Mouse (Mus musculus): ENCODE data around the gene Kcnab1. TPM values are rescaled to one million over a fixed set of nuclear protein-coding genes. Genes with fewer than 3 reads are reported as not detected.
A peak's percentile ranks its signal among the peaks of the same experiment; 100 is the strongest.

The Kcnab1 gene
- polyA plus RNA-seq (2016; fragmentation: Nextera tagmentation; extraction: Ambion mirVana): 3.1 and 3.3 TPM in 2 replicates

DNA sequence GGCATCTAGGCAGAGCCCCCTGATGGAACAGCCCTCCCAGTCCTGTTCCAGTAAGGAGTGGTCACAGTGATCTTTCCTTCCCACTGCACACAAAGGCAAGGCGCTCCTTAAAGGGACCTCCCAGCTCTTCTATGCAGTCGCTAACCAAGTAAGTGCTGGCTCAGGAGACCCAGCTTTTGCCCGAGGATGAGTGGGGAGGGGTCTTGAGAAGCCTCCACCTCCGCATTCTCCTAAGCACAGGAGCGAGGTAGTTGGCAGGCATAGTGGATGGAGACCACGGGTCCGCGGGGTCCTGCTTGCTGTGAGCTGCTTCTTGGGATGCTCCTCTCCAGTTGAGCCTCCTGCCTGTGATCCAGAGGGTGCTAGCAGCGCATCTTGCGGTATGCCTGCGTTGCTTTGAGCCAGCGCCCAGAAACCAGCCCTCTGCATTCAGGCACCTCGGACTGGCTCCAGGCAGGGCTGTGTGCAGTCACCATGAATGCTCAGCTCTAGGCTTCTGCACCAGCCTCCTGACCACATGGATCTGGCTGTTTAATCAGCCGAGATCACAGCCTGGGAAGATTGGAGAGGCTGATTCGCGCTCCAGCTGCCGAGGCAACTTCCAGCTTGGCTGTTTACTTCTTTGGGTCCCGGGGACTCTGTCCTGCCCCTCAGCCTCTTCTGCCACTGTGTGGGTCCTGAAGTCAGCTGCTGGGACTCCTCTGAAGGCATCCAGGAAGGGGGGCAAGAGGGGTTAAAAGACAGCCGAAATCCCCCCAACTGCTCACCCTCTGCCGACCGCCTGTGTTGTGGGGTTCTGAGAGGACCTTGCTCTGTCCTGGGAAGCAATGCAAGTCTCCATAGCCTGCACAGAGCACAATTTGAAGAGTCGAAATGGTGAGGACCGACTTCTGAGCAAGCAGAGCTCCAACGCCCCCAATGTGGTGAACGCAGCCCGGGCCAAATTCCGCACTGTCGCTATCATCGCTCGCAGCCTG lies at the start of gene Kcnab1:
TSS of gene Kcnab1 (plus strand) at position 440 of the 977 bp plus-strand sequence.
- H3K9ac ChIP-seq: peak within 1 kb of the TSS; percentile 79
- H3K27ac ChIP-seq (ENCODE audit: poor library complexity, severe bottlenecking): no peak within 1 kb of the TSS
- H3K9me3 ChIP-seq (replicated peaks): peaks cover 6% of the 10 kb centered on the region; the same call in 1 of the 2 replicates
- H3K4me2 ChIP-seq: peak within 1 kb of the TSS; percentile 99
- H3K4me1 ChIP-seq (replicated peaks): peaks cover 26% of the 10 kb centered on the region
- WGBS: under 1% methylated on average over 30 of the region's 30 CpGs
- peak; percentile 59; the same call in 1 of the 2 replicates for ATAC-seq (ENCODE audit: insufficient number of reproducible peaks, low FRiP score)
- no peaks in the 10 kb centered on the region for H3K36me3 ChIP-seq
- H3K27me3 ChIP-seq (replicated peaks): peaks cover 17% of the 10 kb centered on the region
- peak within 1 kb of the TSS; percentile 59 for H3K4me3 ChIP-seq

- H3K4me3 ChIP-seq: no peak overlapping the region
- peaks cover 7% of the 10 kb centered on the region; the same call in 1 of the 2 replicates for H3K9me3 ChIP-seq (replicated peaks)
- H3K9ac ChIP-seq: no peak overlapping the region
- no peak overlapping the region for H3K27ac ChIP-seq (ENCODE audit: poor library complexity, severe bottlenecking)
- H3K4me2 ChIP-seq: no peak overlapping the region
- no peaks in the 10 kb centered on the region for H3K4me1 ChIP-seq (replicated peaks)
- no peak for ATAC-seq (ENCODE audit: insufficient number of reproducible peaks, low FRiP score)
- no peaks in the 10 kb centered on the region for H3K36me3 ChIP-seq
- 64% methylated on average over 2 of the region's 2 CpGs for WGBS
- no peaks in the 10 kb centered on the region for H3K27me3 ChIP-seq (replicated peaks)
Observed at GRCm38 (mm10) chr3:65088295-65088694, 20.9 kb upstream of the Kcnab1 start.

DNA sequence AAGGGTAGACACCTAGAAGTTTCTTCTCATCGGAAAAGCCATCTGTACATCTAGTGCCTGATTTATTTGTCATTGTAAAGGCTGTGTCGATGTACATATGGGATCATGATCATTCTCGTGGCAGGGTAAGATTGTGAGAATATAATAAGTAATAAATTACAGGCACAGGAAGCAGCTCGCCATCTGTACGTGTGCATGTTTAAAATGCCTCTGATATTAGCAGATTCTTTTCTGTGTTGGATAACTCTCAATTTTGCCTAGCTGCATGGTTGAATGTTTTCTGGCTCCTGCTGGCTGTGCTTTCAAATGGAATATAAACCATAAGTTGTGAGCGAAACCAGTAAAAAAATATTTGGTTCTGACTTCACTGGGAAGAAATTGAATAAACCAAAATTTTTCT lies 5.1 kb upstream of the Kcnab1 start:
- Histone ChIP-seq H3K9ac (no peak overlapping the region), H3K36me3 (no peaks in the 10 kb centered on the region), H3K4me3 (no peak overlapping the region), H3K4me1 (replicated peaks) (peaks cover 8% of the 10 kb centered on the region), H3K27me3 (replicated peaks) (peaks cover 8% of the 10 kb centered on the region), H3K9me3 (replicated peaks) (no peaks in the 10 kb centered on the region), H3K4me2 (no peak overlapping the region), H3K27ac (ENCODE audit: poor library complexity, severe bottlenecking) (no peak overlapping the region)
- WGBS: 72% methylated on average over 6 of the region's 6 CpGs
- no peak for ATAC-seq (ENCODE audit: insufficient number of reproducible peaks, low FRiP score)

DNA sequence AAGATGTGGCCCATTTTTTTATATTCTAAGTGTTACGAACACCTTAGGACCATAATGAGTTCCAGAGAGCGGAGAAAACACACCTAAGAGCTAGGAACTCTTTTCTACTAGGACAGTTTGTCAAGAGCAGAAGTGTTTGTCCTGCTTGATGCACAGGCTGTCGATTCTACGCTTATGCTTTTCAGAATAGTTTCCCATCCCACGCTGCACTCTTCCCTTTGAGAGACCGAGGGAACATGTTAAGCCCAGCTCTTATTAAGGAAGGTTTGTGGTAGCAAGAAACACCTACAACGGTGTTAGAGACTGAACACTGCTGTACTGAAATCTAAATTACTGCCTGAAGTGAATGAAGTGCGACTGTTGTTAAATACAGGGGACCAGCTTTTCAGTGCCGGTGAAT lies 1.0 kb downstream of the Kcnab1 start:
- 72% methylated on average over 9 of the region's 9 CpGs for WGBS
- Histone ChIP-seq H3K4me3 (peak overlapping the region; percentile 59), H3K36me3 (no peaks in the 10 kb centered on the region), H3K9me3 (replicated peaks) (peaks cover 6% of the 10 kb centered on the region; the same call in 1 of the 2 replicates), H3K27me3 (replicated peaks) (peaks cover 17% of the 10 kb centered on the region), H3K27ac (ENCODE audit: poor library complexity, severe bottlenecking) (no peak overlapping the region), H3K4me2 (peak overlapping the region; percentile 99), H3K4me1 (replicated peaks) (peaks cover 26% of the 10 kb centered on the region), H3K9ac (no peak overlapping the region)
- no peak for ATAC-seq (ENCODE audit: insufficient number of reproducible peaks, low FRiP score)

DNA sequence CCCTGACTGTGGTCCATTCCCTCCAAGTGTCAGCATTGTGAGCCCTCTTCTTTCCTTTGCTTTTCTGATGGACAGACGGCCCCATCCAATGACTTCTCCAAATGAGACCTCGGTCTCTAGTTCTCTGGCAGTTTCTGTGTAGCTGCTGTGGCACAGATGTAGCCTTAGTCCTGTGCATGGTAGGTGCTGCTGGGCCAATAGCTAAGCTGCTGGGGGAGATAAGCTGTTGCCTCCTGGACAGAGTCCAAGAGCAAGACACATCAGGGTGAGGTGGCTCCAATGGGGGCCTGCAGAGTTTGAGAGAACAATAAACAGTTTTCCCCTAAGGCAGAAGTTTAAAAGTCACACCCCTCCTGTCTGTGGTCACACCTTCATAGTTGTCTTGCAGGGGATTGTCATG lies 2.0 kb downstream of the Kcnab1 start:
- no peak overlapping the region for H3K9ac ChIP-seq
- H3K4me1 ChIP-seq (replicated peaks): peaks cover 26% of the 10 kb centered on the region
- 76% methylated on average over 2 of the region's 2 CpGs for WGBS
- ATAC-seq (ENCODE audit: insufficient number of reproducible peaks, low FRiP score): no peak
- no peak overlapping the region for H3K27ac ChIP-seq (ENCODE audit: poor library complexity, severe bottlenecking)
- H3K27me3 ChIP-seq (replicated peaks): peaks cover 17% of the 10 kb centered on the region
- no peak overlapping the region for H3K4me2 ChIP-seq
- H3K4me3 ChIP-seq: no peak overlapping the region
- H3K9me3 ChIP-seq (replicated peaks): peaks cover 6% of the 10 kb centered on the region; the same call in 1 of the 2 replicates
- no peaks in the 10 kb centered on the region for H3K36me3 ChIP-seq

DNA sequence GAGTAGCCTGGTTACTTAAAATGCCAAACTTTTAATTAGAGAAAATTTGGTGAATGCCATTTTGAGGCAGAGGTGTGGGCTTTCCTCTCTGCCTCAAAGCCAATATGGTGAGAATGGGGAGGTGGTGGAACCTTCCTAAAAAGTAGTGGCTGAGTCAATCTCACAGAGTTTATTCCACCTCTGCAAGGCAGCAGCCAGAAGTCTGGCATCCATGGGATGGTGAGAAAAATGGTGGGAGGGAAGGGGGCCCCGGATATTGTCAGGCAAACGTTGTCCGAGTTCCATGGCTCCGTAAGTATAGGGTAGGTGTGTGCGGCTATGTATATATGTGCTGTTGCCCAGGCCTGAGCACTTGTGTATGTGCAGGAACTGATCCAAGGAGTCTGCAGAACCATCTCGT lies 6.0 kb downstream of the Kcnab1 start:
- Histone ChIP-seq H3K4me2 (no peak overlapping the region), H3K9ac (no peak overlapping the region), H3K4me1 (replicated peaks) (peaks cover 8% of the 10 kb centered on the region), H3K36me3 (no peaks in the 10 kb centered on the region), H3K27ac (ENCODE audit: poor library complexity, severe bottlenecking) (no peak overlapping the region), H3K4me3 (no peak overlapping the region), H3K27me3 (replicated peaks) (0 out of 2 replicates have a peak, but pooled peaks cover 2% of the 10 kb centered on the region), H3K9me3 (replicated peaks) (peaks cover 6% of the 10 kb centered on the region; the same call in 1 of the 2 replicates)
- no peak for ATAC-seq (ENCODE audit: insufficient number of reproducible peaks, low FRiP score)
- WGBS: 86% methylated on average over 6 of the region's 6 CpGs

- Histone ChIP-seq H3K4me1 (replicated peaks) (no peaks in the 10 kb centered on the region), H3K27ac (ENCODE audit: poor library complexity, severe bottlenecking) (no peak overlapping the region), H3K27me3 (replicated peaks) (no peaks in the 10 kb centered on the region), H3K9me3 (replicated peaks) (peaks cover 6% of the 10 kb centered on the region; the same call in 1 of the 2 replicates), H3K9ac (no peak overlapping the region), H3K4me3 (no peak overlapping the region), H3K36me3 (no peaks in the 10 kb centered on the region), H3K4me2 (no peak overlapping the region)
- 78% methylated on average over 3 of the region's 3 CpGs for WGBS
- no peak for ATAC-seq (ENCODE audit: insufficient number of reproducible peaks, low FRiP score)
Observed at GRCm38 (mm10) chr3:65116958-65117357, 7.8 kb downstream of the Kcnab1 start.

DNA sequence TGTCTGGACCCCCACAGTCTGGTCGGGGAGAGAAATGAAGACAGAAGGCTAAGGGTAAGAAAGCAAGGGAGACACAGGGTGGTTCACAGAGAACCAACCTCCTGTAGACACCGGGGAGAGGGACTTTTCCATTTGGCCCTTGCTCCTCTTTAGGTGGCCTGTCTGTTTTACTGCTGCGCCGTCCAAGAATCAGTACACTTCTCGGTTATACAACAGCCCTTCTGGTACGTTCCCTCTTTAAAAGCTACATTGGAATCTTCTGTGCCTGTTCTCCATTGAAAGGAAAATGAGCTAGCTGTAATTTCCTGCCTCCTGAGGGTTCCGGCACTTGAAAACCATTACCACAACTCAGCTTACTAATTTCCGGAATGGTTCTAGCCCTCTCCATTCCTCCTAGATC lies 8.2 kb downstream of the Kcnab1 start:
- Histone ChIP-seq H3K36me3 (no peaks in the 10 kb centered on the region), H3K9me3 (replicated peaks) (peaks cover 5% of the 10 kb centered on the region; the same call in 1 of the 2 replicates), H3K27ac (ENCODE audit: poor library complexity, severe bottlenecking) (no peak overlapping the region), H3K4me1 (replicated peaks) (no peaks in the 10 kb centered on the region), H3K9ac (no peak overlapping the region), H3K27me3 (replicated peaks) (no peaks in the 10 kb centered on the region), H3K4me3 (no peak overlapping the region), H3K4me2 (no peak overlapping the region)
- 81% methylated on average over 8 of the region's 8 CpGs for WGBS
- no peak for ATAC-seq (ENCODE audit: insufficient number of reproducible peaks, low FRiP score)

DNA sequence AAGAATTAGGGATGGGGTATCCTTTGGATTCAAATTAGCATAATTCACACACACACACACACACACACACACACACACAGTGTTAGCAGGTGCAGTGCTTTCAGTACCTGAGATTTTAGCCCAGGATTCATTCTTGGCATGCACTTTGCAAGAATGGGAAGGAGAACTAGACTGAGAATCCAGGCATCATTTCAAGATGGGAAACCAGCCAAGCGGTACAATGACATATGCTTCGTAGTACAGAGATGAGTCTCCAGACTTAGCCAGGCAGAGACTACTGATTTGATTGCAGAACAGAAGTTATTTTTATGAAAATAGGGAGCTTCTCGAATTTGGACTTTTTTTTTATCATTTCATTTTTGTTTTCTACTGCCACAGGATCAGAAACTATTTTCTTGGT lies 15.8 kb downstream of the Kcnab1 start:
- Histone ChIP-seq H3K4me1 (replicated peaks) (0 out of 2 replicates have a peak, but pooled peaks cover 2% of the 10 kb centered on the region), H3K4me3 (no peak overlapping the region), H3K36me3 (no peaks in the 10 kb centered on the region), H3K9me3 (replicated peaks) (no peaks in the 10 kb centered on the region), H3K4me2 (no peak overlapping the region), H3K27ac (ENCODE audit: poor library complexity, severe bottlenecking) (no peak overlapping the region), H3K9ac (no peak overlapping the region), H3K27me3 (replicated peaks) (no peaks in the 10 kb centered on the region)
- ATAC-seq (ENCODE audit: insufficient number of reproducible peaks, low FRiP score): no peak
- 60% methylated on average over 3 of the region's 3 CpGs for WGBS

DNA sequence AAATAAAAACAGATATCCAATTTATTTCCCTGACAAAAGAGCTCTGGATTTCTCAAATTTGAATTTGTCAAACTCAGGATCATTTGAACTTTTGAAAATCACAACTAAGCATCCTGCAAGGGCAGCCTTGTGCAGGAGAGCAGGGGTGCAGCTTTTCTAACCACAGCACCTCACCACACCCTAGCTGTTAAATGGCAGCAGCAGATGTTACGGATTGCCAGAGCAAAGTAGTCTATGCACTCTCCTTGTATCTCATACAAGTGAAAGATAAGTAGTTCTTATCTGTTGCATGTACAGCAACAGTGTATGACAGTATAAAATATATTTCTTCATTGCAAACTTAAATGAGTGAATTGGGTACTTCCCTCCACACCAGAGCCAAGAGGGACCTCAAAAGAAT lies 20.4 kb downstream of the Kcnab1 start:
- H3K4me2 ChIP-seq: no peak overlapping the region
- no peaks in the 10 kb centered on the region for H3K9me3 ChIP-seq (replicated peaks)
- no peaks in the 10 kb centered on the region for H3K27me3 ChIP-seq (replicated peaks)
- H3K9ac ChIP-seq: no peak overlapping the region
- peaks cover 12% of the 10 kb centered on the region; the same call in 1 of the 2 replicates for H3K4me1 ChIP-seq (replicated peaks)
- no peaks in the 10 kb centered on the region for H3K36me3 ChIP-seq
- H3K4me3 ChIP-seq: no peak overlapping the region
- no peak overlapping the region for H3K27ac ChIP-seq (ENCODE audit: poor library complexity, severe bottlenecking)
- WGBS: 74% methylated on average over 1 of the region's 1 CpGs
- ATAC-seq (ENCODE audit: insufficient number of reproducible peaks, low FRiP score): no peak

DNA sequence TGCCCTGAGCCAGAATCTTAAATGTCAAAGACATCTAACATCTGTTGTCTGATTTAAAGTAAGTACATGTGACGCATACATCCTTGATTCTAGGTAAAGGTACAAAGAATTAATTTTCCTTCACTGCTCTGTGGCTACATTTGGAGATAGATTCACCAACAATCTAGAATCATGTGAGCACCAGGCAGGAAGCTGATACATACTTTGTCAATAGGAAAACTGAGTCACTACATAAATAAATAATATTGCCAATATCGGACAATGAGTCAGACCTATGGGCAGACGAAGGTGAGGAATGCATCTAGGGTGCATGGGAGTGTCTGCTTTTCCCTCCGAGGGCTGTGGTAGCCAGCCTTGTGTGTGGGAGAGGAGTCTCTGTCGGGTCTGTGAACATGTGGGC lies 25.7 kb downstream of the Kcnab1 start:
- WGBS: 53% methylated on average over 5 of the region's 5 CpGs
- Histone ChIP-seq H3K9me3 (replicated peaks) (no peaks in the 10 kb centered on the region), H3K4me2 (no peak overlapping the region), H3K36me3 (no peaks in the 10 kb centered on the region), H3K9ac (no peak overlapping the region), H3K27ac (ENCODE audit: poor library complexity, severe bottlenecking) (peak overlapping the region; percentile 15; the same call in 1 of the 2 replicates), H3K4me3 (no peak overlapping the region), H3K27me3 (replicated peaks) (no peaks in the 10 kb centered on the region), H3K4me1 (replicated peaks) (peaks cover 23% of the 10 kb centered on the region)
- no peak for ATAC-seq (ENCODE audit: insufficient number of reproducible peaks, low FRiP score)
